Mouse (Mus musculus): Measurements from ENCODE around the gene Sim2. TPM values are rescaled to one million over a fixed set of nuclear protein-coding genes. Genes with fewer than 3 reads are reported as not detected.

The Sim2 gene
- polyA plus RNA-seq, 1 experiment from 2014 or later, result 0.32 TPM

DNA sequence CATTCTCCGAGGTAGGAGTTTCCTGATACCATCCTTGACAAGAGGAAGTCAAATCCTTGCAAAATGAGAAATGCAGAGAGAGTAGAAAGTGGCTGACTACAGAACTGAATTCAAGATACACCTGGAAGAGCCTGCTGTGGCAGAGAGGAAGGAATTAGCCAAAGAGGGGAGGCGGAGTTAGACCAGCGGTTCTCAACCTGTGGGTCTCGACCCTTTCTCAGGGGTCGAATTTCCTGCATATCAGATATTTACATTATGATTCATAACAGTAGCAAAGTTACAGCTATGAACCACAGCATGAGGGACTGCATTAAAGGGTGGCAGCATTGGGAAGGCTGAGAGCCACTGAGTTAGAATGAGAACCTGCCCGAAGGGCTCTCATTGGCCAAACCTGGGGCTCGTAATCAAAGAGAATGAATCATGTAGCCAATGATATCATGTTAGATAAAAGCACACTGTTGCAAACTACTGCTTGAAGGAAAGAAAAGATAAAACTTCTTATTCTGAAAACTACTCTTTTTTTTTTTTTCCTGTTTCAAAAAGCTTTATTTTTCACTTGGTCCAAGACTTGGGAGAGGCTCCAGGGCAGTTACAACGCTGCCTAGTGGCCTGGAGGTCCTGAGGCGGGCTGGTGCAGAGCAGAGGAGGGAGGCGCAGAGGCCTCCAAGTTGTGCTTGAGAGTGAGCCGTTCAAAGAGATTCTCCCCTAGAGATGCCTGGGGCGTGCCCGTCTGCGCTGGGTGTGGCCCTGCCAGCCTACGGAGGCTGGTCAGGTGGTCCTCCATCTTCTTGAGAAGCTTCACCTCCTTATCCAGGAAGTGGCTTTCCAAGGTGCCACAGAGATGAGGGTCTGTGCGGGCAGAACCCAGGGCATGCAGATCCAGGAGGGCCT is 84.2 kb downstream of the Sim2 start:
- ChIA-PET POLR2A (interaction anchor here (0.6 to 1.0 kb wide), 2 partner anchors 11 to 14 kb away, joined by 3 read pairs; no protein-coding TSS in a partner anchor), CTCF (no interaction called here)
- no peaks in the 10 kb centered on the region for H3K27me3 ChIP-seq
- in situ Hi-C loops (cut with MboI; ENCODE audit: low pct_unique_long_range_greater_than_20kb), result no loop called here
- ATAC-seq, result no peak
- no peak for DNase-seq (ENCODE audit: low read depth, low spot score)
- TF ChIP-seq CTCF (IDR thresholded peaks at IDR 0.05), result no peak

DNA sequence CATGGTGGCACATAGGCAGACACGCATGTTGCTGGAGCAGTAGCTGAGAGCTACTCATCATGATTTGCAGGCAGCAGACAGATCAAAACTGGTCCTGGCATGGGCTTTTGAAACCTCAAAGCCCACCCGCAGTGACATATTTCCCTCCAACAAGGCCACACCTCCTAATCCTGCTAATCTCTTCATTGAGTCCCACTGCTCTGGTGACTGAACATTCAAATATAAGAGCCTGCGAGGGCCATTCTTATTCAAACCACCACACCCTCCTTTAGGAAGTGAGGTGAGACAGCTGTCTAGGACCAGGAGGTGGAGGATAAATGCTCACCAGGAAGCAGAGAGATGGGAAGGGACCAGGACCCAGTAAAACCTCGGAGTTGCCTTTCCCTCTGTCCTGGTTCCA is 85.5 kb downstream of the Sim2 start:
- H3K27me3 ChIP-seq, result no peaks in the 10 kb centered on the region
- ChIA-PET CTCF (no interaction called here), POLR2A (no interaction called here)
- no peak for ATAC-seq
- TF ChIP-seq CTCF (IDR thresholded peaks at IDR 0.05), result no peak
- no peak for DNase-seq (ENCODE audit: low read depth, low spot score)
- in situ Hi-C loops (cut with MboI; ENCODE audit: low pct_unique_long_range_greater_than_20kb), result no loop called here

GRCm38 (mm10) chr16:94173361-94173760 is 88.6 kb downstream of the Sim2 start:
- no peaks in the 10 kb centered on the region for H3K27me3 ChIP-seq
- TF ChIP-seq CTCF (IDR thresholded peaks at IDR 0.05), result no peak
- ChIA-PET CTCF (no interaction called here), POLR2A (no interaction called here)
- DNase-seq (ENCODE audit: low read depth, low spot score) (no peak), ATAC-seq (no peak)
- in situ Hi-C loops (cut with MboI; ENCODE audit: low pct_unique_long_range_greater_than_20kb), result no loop called here

GRCm38 (mm10) chr16:94175366-94175986 is 90.7 kb downstream of the Sim2 start:
- no peak for TF ChIP-seq CTCF (IDR thresholded peaks at IDR 0.05)
- no peaks in the 10 kb centered on the region for H3K27me3 ChIP-seq
- ChIA-PET CTCF (no interaction called here), POLR2A (no interaction called here)
- no peak for DNase-seq (ENCODE audit: low read depth, low spot score)
- ATAC-seq, result no peak
- in situ Hi-C loops (cut with MboI; ENCODE audit: low pct_unique_long_range_greater_than_20kb), result no loop called here

Other genes starting within 250 kb of the Sim2 start
- gene Chaf1b, start 201.0 kb upstream of the Sim2 start, polyA plus RNA-seq (2021), result 32.1 TPM
- gene Cldn14, start 76.1 kb upstream of the Sim2 start, polyA plus RNA-seq (2021), result not detected
- gene Hlcs, start 228.6 kb downstream of the Sim2 start, polyA plus RNA-seq (2021), result 15.3 TPM
- gene Ripply3, start 243.5 kb downstream of the Sim2 start, polyA plus RNA-seq (2021), result not detected

Data from Patski (cell line).